Mouse (Mus musculus) WW6 (cell line): ENCODE results near the gene Rpgrip1l.

Experiments used
- DNase-seq: peaks from one replicate; pipeline ENCODE4 v3.0.0-alpha.2; 2013; ENCODE audit warnings: low read depth, low spot score

Rpgrip1l gene

DNA sequence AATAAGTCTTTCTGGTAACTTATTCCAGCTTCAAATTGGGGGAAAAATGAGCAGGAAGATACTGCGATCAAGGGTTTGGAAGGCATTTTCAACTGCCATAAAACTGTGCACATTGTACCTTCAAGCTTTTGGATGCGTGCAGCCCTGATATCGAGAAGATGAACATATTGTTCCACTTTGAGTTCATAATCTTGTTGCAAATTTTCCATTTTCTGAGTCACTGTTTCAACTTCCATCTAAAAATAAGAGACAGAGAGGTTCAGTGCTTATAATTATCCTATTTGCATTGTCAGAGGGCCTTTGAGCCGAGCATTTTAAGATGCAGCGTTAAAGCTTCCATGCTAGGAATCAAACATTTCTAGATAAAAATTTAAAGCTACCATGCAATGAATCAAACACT lies 39.6 kb downstream of the Rpgrip1l start:
- no peak for DNase-seq

DNA sequence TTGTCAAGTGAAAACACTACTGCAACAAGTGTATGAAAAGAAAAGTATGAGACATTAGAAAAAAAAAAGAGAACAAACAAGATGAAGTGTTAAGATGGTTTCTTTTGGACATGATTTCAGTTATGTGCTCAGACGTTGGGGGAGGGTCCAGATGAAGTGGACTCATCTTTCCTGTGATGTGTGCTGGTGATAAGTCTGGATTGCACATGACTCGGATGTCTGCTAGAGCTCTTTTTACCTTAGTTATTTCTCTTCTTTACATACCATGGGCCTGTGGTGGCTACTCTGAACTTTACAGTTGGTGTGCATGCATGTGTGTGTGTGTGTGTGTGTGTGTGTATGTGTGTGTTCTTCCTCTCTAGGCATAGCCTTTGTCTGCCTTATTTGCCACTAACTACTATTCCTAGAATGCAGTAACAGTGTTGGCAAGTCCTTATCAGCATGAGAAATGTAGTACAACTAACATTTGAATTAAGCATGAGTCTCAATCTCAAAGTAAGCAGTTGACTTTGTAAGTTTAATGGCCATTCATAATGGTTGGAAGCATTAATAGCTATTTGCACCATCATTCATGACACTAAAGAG lies 43.6 kb downstream of the Rpgrip1l start:
- no peak for DNase-seq

DNA sequence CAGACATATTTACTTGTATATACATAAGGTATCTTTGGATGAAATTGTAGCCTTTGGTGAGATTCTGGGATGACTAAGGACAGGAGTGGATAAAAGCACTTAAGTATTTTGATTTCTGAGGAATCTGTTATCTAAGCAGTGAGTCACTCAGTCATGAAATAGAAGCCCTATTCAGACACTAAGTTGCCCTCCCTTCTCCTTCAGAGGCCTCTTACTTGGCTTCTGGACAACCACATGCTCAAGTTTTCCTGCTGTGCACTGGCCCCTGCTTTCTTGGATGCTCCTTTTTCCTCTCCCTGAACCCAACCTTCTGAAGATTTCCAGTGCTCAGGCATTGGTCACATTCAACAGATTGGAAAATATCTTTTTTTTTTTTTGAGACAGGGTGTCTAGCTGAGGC lies 48.5 kb downstream of the Rpgrip1l start:
- no peak for DNase-seq

DNA sequence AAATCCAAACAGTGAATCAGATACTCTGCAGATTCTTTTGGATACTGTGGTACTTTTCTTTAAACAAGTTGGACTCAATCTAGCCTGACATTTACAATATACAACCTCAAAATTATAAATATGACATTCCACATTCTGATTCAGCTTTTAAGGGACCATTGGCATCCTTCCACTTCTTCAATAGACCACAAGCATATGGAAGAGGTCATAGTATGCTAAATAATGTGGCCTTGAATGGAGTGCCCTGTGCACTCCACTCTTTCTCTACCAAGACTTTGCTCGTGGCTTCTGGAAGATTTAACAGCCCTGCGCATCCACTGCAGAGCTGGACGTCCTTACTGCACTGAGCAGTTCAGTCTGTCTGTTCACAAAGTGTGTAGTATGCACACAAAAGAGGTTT lies 49.1 kb downstream of the Rpgrip1l start:
- DNase-seq, result no peak

DNA sequence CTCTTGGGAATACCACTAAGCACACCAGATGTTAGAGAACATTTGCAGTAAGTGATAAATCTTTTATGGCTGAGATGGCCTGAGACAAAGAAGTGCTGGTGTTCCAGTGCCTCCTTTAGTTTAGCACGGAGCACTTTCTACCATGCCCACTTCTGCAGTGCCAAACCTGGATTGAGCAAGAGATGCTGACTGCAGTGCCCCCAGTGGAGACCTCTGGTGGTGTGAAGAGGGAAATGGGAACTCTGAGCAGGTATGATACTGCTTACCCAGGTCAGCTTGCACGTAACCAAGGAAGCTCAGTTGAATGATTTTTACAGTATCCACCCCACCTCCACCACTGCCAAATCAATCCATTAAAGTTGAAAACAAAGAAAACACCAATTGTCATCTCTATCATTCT lies 51.5 kb downstream of the Rpgrip1l start:
- no peak for DNase-seq

DNA sequence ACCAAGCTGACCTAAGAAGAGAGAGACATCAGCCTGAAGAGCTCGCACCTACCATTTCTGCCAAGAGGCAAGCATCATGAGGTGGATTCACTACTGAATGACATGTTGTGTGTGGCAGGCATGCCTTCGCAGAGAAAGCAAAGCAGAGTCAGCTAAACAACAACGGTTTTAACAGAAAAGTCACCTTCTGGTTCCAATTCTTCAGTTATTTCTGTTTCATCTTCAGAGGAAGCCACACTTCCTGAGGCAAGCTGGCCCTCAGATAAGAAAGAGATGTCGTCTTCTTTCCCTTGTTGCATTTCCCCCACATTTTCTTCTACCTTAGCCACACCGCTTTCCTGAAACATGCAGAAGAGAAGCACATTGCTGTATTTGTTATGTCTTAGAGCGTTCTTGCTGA lies 62.1 kb downstream of the Rpgrip1l start:
- no peak for DNase-seq

DNA sequence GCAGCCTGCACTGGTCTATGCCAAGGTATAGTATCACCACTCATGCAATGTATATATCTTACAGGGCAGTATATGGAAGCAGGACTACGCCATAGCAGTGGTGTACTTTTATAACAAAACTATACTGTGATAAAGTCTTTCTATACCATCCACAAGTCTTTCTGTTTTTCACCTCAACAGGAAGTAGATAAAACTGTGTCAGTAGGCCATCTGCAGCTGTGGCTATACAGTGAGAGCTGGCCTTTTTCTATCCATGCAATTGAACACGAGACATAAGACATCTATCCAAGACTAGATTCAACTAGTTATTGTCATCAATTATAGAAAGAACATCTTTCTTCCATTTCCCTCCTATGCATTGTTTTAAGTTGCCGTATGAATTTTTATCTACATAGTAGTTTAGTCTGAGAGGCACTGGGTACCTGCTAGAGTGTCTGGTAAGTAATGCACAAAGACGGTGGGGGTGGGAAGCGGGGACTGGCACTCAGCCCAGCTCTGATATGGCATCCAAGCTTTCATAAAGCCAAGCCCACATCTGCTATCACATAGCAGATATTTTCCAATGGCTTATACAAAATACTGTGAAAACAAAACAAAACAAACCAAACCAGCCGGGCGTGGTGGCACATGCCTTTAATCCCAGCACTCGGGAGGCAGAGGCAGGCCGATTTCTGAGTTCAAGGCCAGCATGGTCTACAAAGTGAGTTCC lies 63.1 kb downstream of the Rpgrip1l start:
- DNase-seq, result no peak

DNA sequence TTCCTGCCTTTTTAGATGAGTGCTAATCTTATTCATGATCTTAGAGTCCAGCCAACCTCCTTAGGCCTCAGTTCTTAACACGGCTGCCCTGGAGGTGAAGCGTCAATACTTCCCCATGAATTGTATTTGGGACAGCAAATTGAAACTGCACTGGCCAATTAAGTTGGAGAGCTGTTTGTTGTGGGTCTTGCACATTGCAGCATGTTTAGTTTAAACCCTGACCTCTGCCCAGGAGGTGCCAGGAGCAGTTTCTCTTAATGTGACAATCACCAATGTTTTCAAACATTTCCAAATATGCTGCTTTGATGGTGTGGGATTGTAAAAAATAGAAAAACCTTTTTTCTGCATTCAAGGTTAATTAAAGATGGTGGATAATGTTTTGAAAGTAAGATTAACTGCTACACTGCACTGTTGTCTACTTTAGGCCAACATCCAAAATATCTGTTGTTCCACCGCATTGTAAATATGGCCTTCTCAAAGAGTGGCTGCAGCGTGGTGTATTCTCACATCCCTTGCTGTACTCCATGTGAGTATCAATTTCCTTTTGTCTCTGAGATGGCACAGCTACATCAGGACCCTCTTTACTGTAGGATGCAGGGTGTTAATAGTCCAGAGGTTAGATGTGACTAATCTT lies 67.1 kb downstream of the Rpgrip1l start:
- DNase-seq, result no peak

DNA sequence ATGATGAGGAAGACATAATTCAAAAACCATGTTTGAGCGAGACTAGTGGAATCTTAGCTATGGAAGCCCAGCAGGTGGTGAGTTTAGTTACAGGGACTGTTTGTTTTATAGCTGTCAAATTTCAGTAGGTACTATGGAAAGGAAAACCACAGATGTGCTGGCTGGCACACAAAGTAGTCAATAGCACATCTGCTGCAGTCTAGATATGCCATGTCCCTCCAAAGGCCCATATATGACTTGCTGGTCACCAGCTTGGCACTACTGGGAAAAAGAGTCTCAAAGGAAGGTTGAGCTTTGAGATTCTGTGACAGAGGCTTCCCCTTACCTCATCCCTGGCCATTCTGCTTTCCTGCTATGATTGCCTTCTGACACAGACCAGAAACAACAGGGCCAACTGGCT lies 70.3 kb downstream of the Rpgrip1l start:
- no peak for DNase-seq

DNA sequence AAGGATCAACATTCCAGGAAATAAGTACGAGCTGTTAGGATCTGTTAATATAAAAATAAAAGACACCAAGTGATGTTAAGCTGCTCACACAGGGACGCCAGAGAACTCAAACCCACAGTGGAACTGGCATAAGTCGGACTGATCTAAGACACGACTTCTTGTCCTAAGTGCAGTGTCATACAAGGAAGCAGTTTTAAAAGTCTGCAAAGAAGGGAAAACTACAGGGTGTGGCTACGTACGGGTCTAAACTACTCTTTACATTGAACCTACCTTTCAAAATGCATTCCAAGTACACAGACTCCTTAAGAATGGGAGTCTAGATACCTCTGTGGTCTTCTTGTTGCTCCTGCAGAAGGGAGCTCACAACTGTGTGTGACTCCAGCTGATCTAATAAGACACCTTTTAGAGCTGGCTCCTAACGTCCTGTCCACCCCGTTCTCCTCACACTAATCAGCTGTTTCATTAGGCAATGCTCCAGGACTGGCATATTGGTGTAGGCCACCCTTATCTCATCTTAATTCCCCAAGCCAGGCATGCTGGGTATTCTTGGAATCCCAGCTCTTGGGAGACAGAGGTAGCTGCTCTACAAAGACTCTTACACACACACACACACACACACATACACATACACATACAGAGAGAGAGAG lies 71.1 kb downstream of the Rpgrip1l start:
- DNase-seq, result no peak

DNA sequence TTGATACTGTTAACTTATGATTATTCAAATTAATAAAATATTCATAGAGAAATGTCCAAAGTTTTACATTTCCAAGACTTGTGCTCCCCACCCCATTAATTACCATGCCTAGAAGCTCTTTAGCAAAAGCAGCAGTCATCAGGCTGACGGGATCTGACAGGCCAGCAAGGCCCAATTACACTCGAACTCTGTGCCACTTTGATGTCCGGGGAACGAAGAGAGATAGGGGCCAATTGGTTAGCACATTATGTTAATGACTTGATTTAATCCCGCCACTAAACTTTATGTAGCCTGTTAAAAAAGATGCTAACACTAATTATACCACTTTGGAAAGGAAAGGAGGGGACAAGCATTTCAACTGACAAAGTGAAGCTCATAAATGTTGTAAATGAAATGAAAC lies 71.7 kb downstream of the Rpgrip1l start:
- DNase-seq, result no peak

DNA sequence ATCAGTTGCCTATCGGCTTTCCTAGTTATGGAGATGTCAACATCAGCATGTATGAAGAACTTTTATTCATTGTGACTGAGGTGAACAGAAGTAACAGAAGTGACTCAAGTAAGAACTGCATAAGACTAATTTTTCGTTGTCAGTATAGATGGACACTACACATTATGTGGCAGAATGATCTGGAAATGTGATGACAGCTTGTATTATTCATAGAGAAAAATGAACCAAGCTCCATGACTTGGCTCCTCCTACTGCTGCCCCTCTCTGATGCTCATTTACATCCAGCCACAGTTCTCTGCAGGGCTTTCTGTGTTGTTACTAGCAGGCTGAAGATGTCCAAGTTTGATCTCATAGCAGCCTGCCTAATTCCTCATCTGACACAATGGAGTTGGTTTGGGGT lies 75.9 kb downstream of the Rpgrip1l start:
- no peak for DNase-seq

DNA sequence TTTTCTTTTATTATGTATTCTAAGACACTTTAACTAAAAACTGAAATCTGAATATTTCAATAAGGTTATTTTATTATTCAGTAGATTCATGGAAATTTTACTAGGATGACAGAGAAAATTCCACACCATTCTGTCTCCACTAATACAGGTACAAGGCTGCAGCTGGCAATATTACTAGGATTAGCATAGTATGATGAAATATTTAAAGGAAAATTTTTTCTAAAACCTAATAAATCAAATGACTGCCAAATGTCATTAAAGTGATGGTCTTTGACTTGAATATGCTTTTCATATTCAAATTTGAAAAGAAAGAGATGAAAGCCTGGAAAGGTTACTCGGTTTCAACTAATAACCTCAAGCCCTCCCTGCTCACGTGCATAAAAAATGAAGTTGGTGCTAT lies 79.0 kb downstream of the Rpgrip1l start:
- no peak for DNase-seq

DNA sequence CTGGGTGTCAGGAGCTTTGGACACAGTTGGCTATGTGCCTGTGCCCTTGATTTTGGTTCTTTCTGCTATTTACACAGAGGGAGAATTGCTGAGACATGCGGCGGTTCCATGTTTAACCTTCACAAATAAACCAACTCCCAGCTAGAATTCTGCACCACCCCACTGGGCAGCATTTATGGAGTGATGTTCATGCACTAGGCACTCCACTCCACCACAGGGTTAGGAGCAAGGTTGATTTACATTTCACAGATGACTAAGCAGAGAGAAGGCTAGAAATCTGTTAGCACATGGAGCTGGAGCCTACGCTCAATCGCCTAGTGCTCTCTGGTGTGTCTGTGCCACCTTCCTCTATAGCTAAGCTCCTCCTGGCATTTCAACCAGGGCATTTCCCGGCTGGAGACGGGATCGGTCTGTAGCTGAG lies 85.6 kb downstream of the Rpgrip1l start:
- DNase-seq, result no peak

DNA sequence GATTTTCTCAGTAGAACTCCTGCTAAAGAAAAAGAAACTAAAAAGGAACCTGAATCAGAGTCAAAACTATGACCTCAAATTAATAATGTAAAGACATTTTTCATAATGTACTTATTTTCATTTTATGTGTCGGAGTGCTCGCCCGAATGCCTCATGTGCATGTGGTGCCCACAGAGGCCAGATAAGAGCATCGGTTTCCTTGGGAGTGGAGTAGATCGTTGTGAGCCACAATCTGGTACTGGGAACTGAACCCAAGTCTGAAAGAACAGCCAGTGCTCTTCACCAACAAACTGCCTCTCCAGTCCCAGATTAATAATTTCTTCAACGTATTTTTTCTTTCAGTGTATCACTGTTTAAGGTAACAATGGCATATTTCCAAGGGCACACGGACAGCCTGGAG lies 88.8 kb downstream of the Rpgrip1l start:
- no peak for DNase-seq

DNA sequence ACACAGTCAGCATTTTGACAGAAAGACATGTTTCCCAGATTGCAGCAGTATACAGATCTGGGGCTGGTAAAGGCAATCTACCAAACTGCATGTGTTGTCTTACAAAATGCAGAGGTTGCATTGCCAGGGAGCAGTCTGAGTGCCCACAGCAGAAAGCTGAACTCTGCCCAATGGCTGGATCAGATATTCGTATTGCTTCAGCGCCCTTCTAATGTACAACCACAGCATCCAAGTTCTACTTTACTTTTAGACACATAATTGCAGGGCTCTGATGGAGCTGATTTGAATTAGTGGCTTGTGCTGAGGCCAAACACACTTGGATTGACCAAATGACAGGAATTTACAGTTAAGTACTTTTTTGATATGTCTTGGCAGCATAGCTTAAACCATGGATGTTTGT lies 91.2 kb downstream of the Rpgrip1l start:
- no peak for DNase-seq

DNA sequence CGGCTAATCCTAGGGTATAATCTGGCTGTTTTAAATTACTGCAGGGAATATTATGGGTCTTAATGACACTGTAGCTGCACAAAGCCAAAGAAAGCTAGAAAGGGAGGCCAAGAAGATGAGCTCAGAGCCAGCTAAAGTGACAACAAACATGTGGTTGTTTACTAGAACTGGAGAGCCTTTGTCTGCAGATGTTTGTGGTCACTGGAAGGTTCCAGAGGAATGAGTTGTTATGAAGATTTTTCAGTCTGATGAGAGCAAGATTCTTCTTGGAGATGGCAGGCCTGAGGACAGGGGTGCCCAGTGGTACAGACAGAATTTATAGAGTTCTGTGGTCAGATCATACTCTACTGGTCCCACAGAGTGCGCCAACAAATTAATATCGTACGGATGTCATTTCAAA lies 94.8 kb downstream of the Rpgrip1l start:
- DNase-seq, result no peak

DNA sequence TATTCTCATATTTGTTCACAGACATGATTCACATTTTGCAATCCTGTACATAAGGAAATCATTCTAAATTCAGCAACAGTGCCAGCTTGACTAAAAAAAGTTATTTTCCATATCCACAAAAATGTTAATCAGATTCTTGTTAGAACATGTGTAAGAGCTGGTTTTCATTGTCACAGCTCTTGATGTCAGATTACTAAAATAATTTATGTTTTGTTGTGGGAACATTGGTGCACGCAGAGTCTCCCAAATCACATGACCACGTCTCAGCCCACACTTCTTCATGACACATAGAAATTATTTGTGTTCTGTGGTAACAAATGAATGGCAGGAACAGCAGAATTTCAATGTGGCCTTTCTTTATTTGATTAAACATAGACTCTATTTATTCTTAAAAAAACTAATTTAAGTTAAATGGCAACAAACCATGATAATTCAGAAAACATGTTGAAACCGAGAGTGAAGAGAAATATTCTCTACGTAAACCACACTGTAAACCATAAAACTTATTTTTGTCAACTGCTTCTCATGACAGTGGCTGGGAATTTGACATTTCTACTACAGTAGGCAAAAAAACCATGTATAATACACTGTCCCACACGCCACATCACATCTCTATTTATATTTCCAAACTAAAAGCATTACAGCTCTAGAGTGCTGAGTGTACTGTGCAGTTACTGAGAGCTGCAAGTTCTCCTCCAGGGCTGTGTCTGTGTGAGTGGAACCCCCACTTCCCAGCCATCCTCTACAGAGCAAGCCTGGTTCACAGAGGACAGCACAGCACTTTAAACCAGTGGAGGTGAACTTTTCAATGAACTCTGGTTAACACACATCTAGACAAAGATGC lies 95.8 kb downstream of the Rpgrip1l start:
- DNase-seq, result no peak

DNA sequence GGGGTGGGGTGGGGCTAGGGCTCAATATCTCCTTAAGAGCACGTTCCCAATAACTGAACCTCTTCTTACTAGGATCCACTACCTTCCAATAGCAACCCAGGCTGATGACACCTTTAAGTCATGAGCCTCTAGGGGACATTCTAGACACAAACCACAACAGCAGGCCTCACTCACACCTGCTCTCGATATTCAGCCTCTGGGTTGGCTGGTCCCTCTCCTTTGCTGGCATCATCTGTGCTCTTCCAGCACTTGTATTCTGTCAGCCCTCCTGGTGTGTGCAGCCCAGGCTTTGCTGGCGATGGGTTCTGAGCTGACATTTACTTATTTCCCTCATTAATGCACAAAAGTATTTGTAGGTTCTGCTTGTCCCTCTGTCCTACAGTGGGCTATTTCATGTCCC lies 98.8 kb downstream of the Rpgrip1l start:
- DNase-seq, result no peak

DNA sequence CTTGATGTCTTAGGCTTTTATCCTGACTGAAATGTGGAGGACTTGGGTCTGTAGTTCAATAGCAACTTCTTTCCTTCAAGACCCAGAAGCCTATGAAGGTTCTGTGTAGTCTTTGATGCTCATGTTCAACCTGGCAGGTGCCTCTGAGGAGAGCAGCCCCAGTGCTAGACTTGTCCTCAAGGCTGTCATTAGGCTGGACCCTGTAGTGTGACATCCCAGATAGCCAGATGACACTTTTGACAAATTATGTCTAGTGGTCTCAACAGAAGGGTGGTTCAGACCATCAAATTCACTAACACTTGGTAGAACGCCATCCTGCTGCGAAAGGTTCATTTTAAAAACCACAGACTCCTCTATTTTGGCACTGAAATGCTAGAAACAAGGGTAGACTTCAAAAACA lies 100.1 kb downstream of the Rpgrip1l start:
- DNase-seq, result no peak

DNA sequence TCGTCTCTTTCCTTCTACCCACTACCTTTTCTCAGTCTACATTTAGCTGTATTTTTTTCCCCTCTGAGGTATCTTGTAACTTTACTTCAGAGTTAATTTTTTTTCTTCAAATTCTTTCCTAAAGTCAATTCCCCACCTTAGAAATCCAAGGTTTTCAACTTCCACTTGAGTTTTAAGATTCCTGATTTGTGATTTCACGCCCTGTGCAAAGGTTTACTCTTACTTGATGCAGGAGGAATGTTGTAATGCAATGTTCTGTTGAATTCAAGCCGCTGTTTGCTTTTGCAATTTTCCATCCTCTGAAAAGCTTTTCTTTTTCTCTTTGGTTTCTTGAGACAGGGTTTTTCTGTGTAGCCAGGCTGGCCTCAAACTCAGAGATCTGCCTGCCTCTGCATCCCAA lies 103.4 kb downstream of the Rpgrip1l start:
- no peak for DNase-seq

DNA sequence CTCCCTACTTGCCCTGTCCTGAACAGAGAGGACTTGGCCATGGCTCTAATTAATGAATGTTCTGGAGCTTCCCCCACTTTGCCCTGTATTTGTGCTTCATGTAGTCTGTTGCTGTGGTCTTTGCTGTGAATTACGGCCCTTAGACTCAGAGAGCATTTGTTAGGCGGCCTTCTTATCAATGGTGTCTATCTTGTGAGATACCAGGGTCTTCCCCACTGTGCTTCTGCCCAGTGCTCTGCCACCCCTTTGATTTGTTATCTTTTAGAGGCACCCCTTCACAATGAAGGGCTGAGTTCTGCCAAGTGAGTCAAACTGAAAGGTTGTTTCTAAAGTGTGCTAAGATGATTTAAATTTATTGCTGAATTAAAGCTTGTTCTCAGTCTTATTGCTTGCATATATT lies 105.4 kb downstream of the Rpgrip1l start:
- no peak for DNase-seq
